Mouse (Mus musculus) liver, embryonic 16.5 days (tissue): ENCODE results near the gene Emd. TPM values are rescaled to one million over a fixed set of nuclear protein-coding genes. Genes with fewer than 3 reads are reported as not detected.

ENCODE experiments used
- ATAC-seq: fragments of 200-750 bp; cut with Nextera tagmentation; 2 replicates; pipeline ENCODE4 v1.8.0; 2017; ENCODE audit warnings: low read depth, mild to moderate bottlenecking, moderate number of reproducible peaks, moderate library complexity
- H3K27ac ChIP-seq: fragments of 300-500 bp; sonication (generic); 2 replicates; pipeline ENCODE4 v1.5.1; 2014; ENCODE audit warnings: mild to moderate bottlenecking, low read length
- H3K27me3 ChIP-seq: fragments of 300-500 bp; sonication (generic); 2 replicates; pipeline ENCODE4 v1.6.1; 2014; ENCODE audit warnings: low read depth, low read length, mixed read lengths; ENCODE audit not compliant: control insufficient read depth, insufficient read depth
- H3K36me3 ChIP-seq: fragments of 300-500 bp; sonication (generic); 2 replicates; pipeline ENCODE4 v1.6.1; 2014; ENCODE audit warnings: mild to moderate bottlenecking; ENCODE audit not compliant: control insufficient read depth, insufficient read depth
- H3K4me1 ChIP-seq: fragments of 300-500 bp; sonication (generic); 2 replicates; pipeline ENCODE4 v1.6.1; 2014; ENCODE audit warnings: low read depth, low read length, mixed read lengths; ENCODE audit not compliant: control insufficient read depth
- H3K4me2 ChIP-seq: fragments of 300-500 bp; sonication (generic); 2 replicates; pipeline ENCODE4 v1.6.1; 2014; ENCODE audit warnings: low read depth, low read length, mixed read lengths
- H3K4me3 ChIP-seq: fragments of 300-500 bp; sonication (generic); 2 replicates; pipeline ENCODE4 v1.5.1; 2014; ENCODE audit warnings: low read depth, mild to moderate bottlenecking, low read length
- H3K9ac ChIP-seq: fragments of 300-500 bp; sonication (generic); 2 replicates; pipeline ENCODE4 v1.6.1; 2014; ENCODE audit warnings: low read depth, low read length
- H3K9me3 ChIP-seq: fragments of 300-500 bp; sonication (generic); replicated peaks from 2 replicates; pipeline ENCODE4 v1.6.1; 2016; ENCODE audit warnings: low read length; ENCODE audit not compliant: control insufficient read depth
- WGBS: fragments of 180-500 bp; shearing (Covaris S2); extraction: QIAGEN DNeasy Blood & Tissue Kit; methylation state at CpG from one replicate; pipeline ENCODE4 v1.1.7; 2014; ENCODE audit not compliant: insufficient replicate concordance; 5-methylcytosine and 5-hydroxymethylcytosine counted together
- polyA plus RNA-seq: library from polyadenylated mRNA; unstranded; fragments of >200 nt; fragmentation: Nextera tagmentation; extraction: Ambion mirVana; gene quantifications from 2 replicates; pipeline ENCODE4 v1.2.1, GENCODE M21; 2015

Gene Emd
- polyA plus RNA-seq, 1 experiment from 2014 or later, result 7.4 TPM

DNA sequence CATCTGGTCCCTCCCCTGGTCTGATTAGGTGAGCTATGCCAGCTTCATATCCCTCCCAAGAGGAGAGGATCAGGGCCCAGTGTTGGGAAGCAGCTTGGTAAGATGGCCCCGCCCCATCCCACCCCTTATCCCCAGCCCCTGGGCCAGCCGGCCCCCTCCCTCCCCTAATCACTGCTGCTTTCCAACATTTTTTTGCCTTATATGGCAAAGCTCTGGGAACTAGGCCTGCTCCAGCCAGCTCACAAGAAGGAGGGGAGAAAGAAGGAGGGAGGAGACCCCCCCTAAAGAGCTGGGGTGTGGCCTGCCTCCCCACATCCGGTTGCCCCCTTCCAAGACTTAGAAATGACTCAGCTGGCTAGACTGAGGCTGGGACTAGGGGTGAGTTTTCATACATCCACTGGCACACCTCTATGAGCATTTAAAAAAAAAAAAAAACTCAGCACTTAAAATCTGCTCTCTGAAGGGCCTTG lies 9.8 kb upstream of the Emd start:
- H3K4me3 ChIP-seq, result peak overlapping the region; percentile 63
- H3K36me3 ChIP-seq, result no peaks in the 10 kb centered on the region
- no peaks in the 10 kb centered on the region for H3K9me3 ChIP-seq
- H3K27ac ChIP-seq, result 0 out of 2 replicates have a peak overlapping the region, but pooled peaks have one; percentile 33
- peak overlapping the region; percentile 42 for H3K4me2 ChIP-seq
- H3K27me3 ChIP-seq, result no peaks in the 10 kb centered on the region; the same call in 1 of the 2 replicates
- WGBS, result 19% methylated on average over 3 of the region's 3 CpGs
- no peak; the same call in 1 of the 2 replicates for ATAC-seq
- peaks cover 23% of the 10 kb centered on the region for H3K4me1 ChIP-seq
- no peak overlapping the region for H3K9ac ChIP-seq

DNA sequence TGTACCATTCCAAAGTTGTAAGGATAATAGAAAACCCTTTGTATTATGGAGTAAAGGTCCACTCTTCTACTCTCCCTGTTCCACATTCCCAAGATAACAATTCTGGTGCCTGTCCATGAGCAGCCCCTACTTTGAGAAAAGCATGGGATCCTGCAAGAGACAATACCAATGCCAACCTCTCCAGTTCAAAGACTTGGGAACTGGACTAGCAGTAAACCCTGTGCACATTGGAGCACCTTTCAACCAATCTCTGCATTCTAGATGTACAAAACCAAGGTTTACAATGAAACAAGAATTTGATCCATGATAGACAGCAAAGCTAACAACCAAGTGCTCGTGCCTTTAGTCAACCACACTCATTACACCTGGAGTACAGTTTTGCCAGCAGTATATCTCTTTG lies 9.4 kb upstream of the Emd start:
- ATAC-seq, result no peak
- H3K4me1 ChIP-seq, result peaks cover 23% of the 10 kb centered on the region
- no peaks in the 10 kb centered on the region for H3K36me3 ChIP-seq
- H3K9me3 ChIP-seq, result no peaks in the 10 kb centered on the region
- 24% methylated on average over 1 of the region's 1 CpGs for WGBS
- H3K9ac ChIP-seq, result no peak overlapping the region
- 0 out of 2 replicates have a peak overlapping the region, but pooled peaks have one; percentile 5 for H3K27ac ChIP-seq
- H3K27me3 ChIP-seq, result no peaks in the 10 kb centered on the region; the same call in 1 of the 2 replicates
- H3K4me3 ChIP-seq, result peak overlapping the region; percentile 63
- H3K4me2 ChIP-seq, result peak overlapping the region; percentile 91

DNA sequence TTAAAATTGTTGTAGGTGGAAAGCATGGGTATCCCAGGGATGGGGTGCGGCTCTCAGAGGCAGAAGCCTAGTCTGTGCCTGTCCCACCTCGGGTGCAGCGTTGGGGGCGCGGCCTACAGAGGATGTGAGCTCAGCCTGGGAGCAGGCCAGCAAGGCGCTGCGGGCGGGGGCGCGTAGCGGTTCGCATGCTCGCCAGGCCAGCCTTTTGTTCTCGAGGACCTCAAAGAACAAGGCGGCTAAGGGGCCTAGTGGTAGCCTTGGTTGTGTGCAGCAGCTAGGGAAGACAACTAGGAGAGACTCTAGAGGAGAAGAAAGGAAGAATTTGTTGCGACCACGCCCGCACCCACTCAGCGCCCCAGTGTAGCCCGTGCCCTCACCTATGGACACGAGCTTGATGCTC lies 8.8 kb upstream of the Emd start:
- peaks cover 23% of the 10 kb centered on the region for H3K4me1 ChIP-seq
- H3K9me3 ChIP-seq, result no peaks in the 10 kb centered on the region
- peak overlapping the region; percentile 5 for H3K27ac ChIP-seq
- ATAC-seq, result peak; percentile 19; the same call in 1 of the 2 replicates
- WGBS, result 17% methylated on average over 21 of the region's 21 CpGs
- H3K36me3 ChIP-seq, result no peaks in the 10 kb centered on the region
- peak overlapping the region; percentile 91 for H3K4me2 ChIP-seq
- no peaks in the 10 kb centered on the region; the same call in 1 of the 2 replicates for H3K27me3 ChIP-seq
- H3K9ac ChIP-seq, result peak overlapping the region; percentile 58
- H3K4me3 ChIP-seq, result peak overlapping the region; percentile 63

DNA sequence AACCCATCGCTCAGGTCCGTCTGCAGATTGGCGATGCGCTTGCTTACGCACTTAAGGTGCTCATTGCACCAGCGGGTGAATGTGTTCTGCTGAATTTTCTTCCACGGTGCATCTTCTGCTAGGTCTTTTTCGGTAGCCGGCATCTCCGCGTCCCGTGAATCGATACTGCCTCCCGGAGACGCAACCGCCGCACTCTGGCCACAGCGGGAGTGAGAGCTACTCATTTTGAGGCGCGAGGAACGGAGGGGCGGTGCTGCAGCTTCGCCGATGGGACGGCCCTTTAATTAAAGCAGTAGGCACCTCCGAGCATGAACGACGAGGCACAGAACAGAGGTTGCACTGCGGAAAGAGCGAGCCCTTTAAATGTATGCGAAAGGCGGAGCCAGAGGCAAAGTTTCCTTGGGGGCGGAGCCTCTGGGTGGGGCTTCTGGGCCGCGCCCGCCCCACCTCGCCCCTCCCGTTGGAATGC lies 8.2 kb upstream of the Emd start:
- no peaks in the 10 kb centered on the region for H3K36me3 ChIP-seq
- peak overlapping the region; percentile 63 for H3K4me3 ChIP-seq
- no peaks in the 10 kb centered on the region for H3K9me3 ChIP-seq
- H3K27ac ChIP-seq, result peak overlapping the region; percentile 50
- H3K9ac ChIP-seq, result peak overlapping the region; percentile 58
- peak overlapping the region; percentile 91 for H3K4me2 ChIP-seq
- ATAC-seq, result peak; percentile 81
- WGBS, result 24% methylated on average over 38 of the region's 38 CpGs
- H3K27me3 ChIP-seq, result no peaks in the 10 kb centered on the region; the same call in 1 of the 2 replicates
- peaks cover 23% of the 10 kb centered on the region for H3K4me1 ChIP-seq

DNA sequence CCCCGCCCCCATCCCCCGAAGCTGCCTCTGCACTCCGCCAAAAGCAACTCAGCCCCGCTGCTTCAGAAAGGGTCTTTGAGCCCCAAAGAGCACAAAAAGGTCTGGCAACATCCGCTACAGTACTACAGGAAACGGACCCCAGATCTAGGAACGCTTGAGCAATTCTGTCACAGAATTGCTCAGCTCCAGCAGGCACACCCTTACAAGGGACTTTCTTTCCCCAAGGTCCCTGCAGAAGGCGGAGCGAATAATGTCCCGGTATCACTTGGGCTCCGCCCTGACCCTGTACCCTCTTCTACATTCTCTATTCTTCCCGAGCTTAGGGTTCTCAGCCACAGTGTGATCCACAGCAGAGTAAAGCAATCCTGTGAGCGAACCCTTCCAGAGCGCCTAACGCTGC lies 7.8 kb upstream of the Emd start:
- H3K4me1 ChIP-seq, result peaks cover 23% of the 10 kb centered on the region
- peak overlapping the region; percentile 28; the same call in 1 of the 2 replicates for H3K9ac ChIP-seq
- H3K4me3 ChIP-seq, result peak overlapping the region; percentile 63
- H3K9me3 ChIP-seq, result no peaks in the 10 kb centered on the region
- ATAC-seq, result peak; percentile 9
- peak overlapping the region; percentile 50; the same call in 1 of the 2 replicates for H3K27ac ChIP-seq
- H3K36me3 ChIP-seq, result no peaks in the 10 kb centered on the region
- no peaks in the 10 kb centered on the region; the same call in 1 of the 2 replicates for H3K27me3 ChIP-seq
- WGBS, result 23% methylated on average over 14 of the region's 15 CpGs
- H3K4me2 ChIP-seq, result peak overlapping the region; percentile 91

DNA sequence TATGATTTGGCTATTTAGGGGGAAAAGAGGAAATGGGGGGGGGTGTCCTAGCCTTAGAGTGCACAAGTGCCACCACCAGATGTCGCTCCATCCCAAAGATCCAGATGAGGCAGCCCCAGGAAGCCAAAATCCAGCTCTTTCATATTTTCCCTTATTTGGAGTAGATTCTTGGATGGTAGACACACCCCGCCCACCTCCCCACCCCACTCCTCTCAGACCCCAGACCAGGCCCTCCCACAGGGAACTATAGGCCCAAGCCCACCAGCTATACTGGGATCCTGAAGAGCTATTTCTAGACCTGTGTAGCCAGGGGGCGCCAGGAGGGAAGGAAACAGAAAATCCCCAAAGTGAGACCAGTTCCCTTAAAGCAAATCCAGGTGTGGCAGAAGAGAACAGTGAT lies 5.8 kb upstream of the Emd start:
- Histone ChIP-seq H3K4me2 (no peak overlapping the region), H3K27me3 (no peaks in the 10 kb centered on the region; the same call in 1 of the 2 replicates), H3K9ac (no peak overlapping the region), H3K27ac (no peak overlapping the region), H3K36me3 (no peaks in the 10 kb centered on the region), H3K4me1 (peaks cover 19% of the 10 kb centered on the region), H3K4me3 (no peak overlapping the region), H3K9me3 (no peaks in the 10 kb centered on the region)
- WGBS, result 10% methylated on average over 3 of the region's 3 CpGs
- no peak for ATAC-seq

DNA sequence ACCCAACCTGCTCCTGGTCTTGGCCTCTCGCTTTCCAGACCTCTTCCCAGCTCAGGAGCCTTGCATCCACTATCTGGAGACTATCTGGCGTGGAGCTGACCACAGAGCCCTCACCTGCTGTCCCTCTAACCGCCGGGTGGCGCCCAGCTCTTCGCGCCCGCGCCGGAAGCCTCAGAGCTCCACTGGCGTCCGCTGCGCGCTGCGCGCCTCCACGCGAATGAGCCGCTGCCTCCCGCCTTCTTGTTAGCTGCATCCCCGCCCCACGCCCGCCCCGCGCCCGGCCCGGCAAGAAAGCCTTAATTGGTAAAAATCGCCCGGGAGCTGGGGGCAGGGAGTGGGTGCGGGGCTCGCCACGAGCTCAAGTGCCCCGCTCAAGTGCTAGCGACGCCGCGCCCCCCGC lies 4.9 kb upstream of the Emd start, which contains the start of gene Flna:
Flna (minus strand) TSS at position 206 of the 400 bp plus-strand sequence.
- H3K9me3 ChIP-seq, result no peaks in the 10 kb centered on the region

DNA sequence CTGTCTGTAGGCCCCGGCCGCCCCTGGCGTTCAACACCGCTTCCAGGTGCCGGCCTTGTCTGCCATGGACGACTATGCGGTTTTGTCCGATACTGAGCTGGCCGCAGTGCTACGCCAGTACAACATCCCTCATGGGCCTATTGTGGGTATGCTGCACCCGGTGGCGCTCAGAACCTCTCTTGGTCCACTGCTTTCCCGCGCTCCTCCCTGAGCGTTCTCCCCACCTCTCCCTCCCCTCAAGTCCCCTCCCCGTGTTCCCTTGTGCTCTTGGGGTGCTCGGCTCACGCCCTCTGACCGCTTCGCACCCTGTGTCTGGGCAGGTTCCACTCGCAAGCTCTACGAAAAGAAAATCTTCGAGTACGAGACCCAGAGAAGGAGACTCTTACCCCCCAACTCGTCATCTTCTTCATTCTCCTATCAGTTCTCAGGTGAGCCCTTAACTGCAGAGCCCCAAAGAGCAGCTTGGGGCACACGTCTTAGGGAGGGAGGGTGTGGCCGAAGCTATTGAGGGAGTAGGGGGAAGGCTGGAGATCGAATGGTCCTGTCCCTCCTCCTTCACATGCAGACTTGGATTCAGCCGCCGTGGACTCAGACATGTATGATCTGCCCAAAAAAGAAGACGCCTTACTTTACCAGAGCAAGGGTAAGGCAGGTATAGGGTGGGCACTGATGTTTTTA lies 540 bp downstream of the Emd start:
- Histone ChIP-seq H3K9me3 (no peaks in the 10 kb centered on the region), H3K36me3 (peaks cover 4% of the 10 kb centered on the region; the same call in 1 of the 2 replicates), H3K4me3 (peak overlapping the region; percentile 74), H3K4me2 (peak overlapping the region; percentile 80), H3K9ac (peak overlapping the region; percentile 81), H3K27ac (peak overlapping the region; percentile 87), H3K4me1 (peaks cover 3% of the 10 kb centered on the region; the same call in 1 of the 2 replicates), H3K27me3 (no peaks in the 10 kb centered on the region)
- 20% methylated on average over 31 of the region's 31 CpGs for WGBS
- peak; percentile 49; the same call in 1 of the 2 replicates for ATAC-seq

More for the DNA sequence above, 4.9 kb upstream of the Emd start, which contains the start of gene Flna:
- WGBS, result 25% methylated on average over 38 of the region's 38 CpGs
- H3K4me1 ChIP-seq, result peaks cover 9% of the 10 kb centered on the region; the same call in 1 of the 2 replicates
- H3K27me3 ChIP-seq, result no peaks in the 10 kb centered on the region; the same call in 1 of the 2 replicates
- H3K9ac ChIP-seq, result peak within 1 kb of the TSS; percentile 45
- H3K27ac ChIP-seq, result no peak within 1 kb of the TSS
- H3K4me3 ChIP-seq, result peak within 1 kb of the TSS; percentile 51
- ATAC-seq, result no peak
- no peaks in the 10 kb centered on the region for H3K36me3 ChIP-seq
- peak within 1 kb of the TSS; percentile 64 for H3K4me2 ChIP-seq

DNA sequence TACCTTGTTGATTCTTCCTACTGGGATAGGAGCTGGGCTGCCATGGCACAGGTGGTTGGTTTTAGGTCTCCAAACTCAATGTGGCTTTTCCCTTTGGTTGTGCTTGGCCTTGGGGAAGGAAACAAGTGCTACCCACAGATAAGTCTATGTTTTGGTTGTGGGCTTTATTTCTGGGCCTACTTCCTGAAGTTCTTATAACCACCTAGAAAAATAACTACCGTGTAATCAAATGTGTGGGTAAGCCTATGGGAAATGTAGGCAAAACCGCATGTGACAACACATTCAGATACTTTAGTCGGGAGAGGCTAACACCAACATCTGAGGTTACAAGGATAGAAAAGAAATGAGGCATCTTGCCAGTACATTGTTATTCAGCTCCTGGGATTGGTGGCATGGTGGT lies 3.3 kb downstream of the Emd start:
- Histone ChIP-seq H3K36me3 (peaks cover 4% of the 10 kb centered on the region; the same call in 1 of the 2 replicates), H3K27ac (no peak overlapping the region), H3K27me3 (no peaks in the 10 kb centered on the region), H3K4me1 (peaks cover 3% of the 10 kb centered on the region; the same call in 1 of the 2 replicates), H3K9ac (no peak overlapping the region), H3K4me3 (no peak overlapping the region), H3K4me2 (no peak overlapping the region), H3K9me3 (no peaks in the 10 kb centered on the region)
- no peak for ATAC-seq
- WGBS, result 62% methylated on average over 3 of the region's 3 CpGs
